Mouse (Mus musculus): ENCODE measurements around the gene Phyhipl. TPM values are rescaled to one million over a fixed set of nuclear protein-coding genes. Genes with fewer than 3 reads are reported as not detected.

The Phyhipl gene
- polyA plus RNA-seq, 1 experiment: 404 TPM

DNA sequence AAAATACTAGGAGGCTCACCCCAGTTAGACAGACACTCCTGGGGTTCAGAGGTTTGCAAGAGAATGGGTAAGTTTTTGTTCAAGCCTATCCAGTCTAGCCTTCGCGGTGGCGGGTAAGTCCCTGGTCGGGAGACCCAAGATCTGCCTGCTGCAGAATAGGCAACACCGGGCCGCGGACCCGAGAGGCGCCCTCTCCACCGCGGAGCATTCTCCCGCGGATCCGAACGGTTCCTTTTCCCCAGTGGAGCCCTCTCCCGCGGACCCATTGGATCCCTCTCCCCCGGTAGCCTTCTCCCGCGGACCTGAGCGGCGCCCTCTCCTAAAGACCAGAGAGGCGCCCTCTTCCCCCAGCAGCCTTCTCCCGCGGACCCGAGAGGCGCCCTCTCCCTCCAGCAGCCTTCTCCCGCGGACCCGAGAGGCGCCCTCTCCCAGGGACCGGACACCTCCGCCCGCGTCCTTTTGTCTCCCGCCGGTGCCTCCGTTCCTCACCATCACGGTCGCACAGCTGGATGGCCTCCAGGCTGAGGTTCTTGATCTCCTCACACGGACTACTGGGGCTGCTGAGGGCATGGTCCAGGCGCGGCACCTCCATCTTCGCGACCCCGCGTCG, 57.1 kb downstream of the Phyhipl start:
- Histone ChIP-seq H3K27ac (ENCODE audit: control insufficient read depth, insufficient read depth, low read depth, low read length) (peak overlapping the region; percentile 68), H3K4me3 (ENCODE audit: control insufficient read depth, low read depth, low read length) (peak overlapping the region; percentile 83), H3K27me3 (ENCODE audit: control insufficient read depth, insufficient read depth, low read length) (no peaks in the 10 kb centered on the region), H3K4me1 (ENCODE audit: control insufficient read depth, insufficient read depth, low read length) (peaks cover 2% of the 10 kb centered on the region), H3K36me3 (ENCODE audit: control insufficient read depth, insufficient read depth, low read length) (no peaks in the 10 kb centered on the region)
- TF ChIP-seq POLR2A (IDR thresholded peaks at IDR 0.05; ENCODE audit: control insufficient read depth, low read depth, low read length): no peak
- TF ChIP-seq CTCF (IDR thresholded peaks at IDR 0.05; ENCODE audit: control insufficient read depth, insufficient read depth, insufficient replicate concordance, low read depth, low read length): no peak

DNA sequence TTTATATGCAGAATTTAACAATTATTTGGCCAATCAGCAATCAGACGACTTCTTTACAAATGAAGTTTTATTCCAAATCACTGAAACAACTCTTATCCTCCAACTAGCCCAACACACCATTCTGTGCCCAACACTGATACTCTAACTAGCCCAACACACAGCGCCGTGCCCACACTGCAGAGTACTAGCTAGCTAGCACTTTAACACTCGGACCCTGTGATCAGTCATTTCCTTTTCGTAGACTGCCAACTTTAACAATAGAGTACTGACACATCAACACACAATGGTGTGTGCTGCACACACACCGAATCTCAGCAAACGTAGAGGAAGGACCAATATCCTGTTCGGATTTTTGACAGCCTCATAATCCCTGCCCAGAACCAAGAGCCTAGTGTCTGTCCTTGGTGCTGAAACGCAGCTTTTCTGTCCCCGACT, 57.7 kb downstream of the Phyhipl start:
- peak overlapping the region; percentile 83 for H3K4me3 ChIP-seq (ENCODE audit: control insufficient read depth, low read depth, low read length)
- TF ChIP-seq POLR2A (IDR thresholded peaks at IDR 0.05; ENCODE audit: control insufficient read depth, low read depth, low read length): no peak
- no peak for TF ChIP-seq CTCF (IDR thresholded peaks at IDR 0.05; ENCODE audit: control insufficient read depth, insufficient read depth, insufficient replicate concordance, low read depth, low read length)
- H3K27ac ChIP-seq (ENCODE audit: control insufficient read depth, insufficient read depth, low read depth, low read length): no peak overlapping the region
- no peaks in the 10 kb centered on the region for H3K36me3 ChIP-seq (ENCODE audit: control insufficient read depth, insufficient read depth, low read length)
- H3K27me3 ChIP-seq (ENCODE audit: control insufficient read depth, insufficient read depth, low read length): no peaks in the 10 kb centered on the region
- H3K4me1 ChIP-seq (ENCODE audit: control insufficient read depth, insufficient read depth, low read length): peaks cover 2% of the 10 kb centered on the region

DNA sequence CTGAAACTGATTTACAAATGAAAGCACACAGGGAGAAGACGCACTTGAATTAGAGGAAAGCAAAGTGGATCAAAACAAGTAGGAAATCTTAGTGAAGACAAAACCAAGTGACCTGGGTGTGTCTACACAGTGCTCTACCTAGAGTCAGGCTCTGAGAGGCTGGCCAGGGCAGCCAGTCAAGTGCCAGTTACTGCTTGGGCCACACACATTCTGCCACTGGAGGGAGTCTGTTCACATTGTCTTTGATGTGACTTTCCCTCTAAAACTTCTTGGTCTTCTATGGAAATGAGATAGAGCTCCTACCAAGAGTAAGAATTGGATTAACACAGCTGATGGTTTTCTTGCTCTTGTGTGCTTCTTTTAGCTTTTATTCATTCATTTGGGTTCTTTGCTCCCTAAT, 61.8 kb downstream of the Phyhipl start:
- TF ChIP-seq CTCF (IDR thresholded peaks at IDR 0.05; ENCODE audit: control insufficient read depth, insufficient read depth, insufficient replicate concordance, low read depth, low read length): peak; percentile 19; the same call in 1 of the 2 replicates
- TF ChIP-seq POLR2A (IDR thresholded peaks at IDR 0.05; ENCODE audit: control insufficient read depth, low read depth, low read length): no peak
- Histone ChIP-seq H3K27me3 (ENCODE audit: control insufficient read depth, insufficient read depth, low read length) (no peaks in the 10 kb centered on the region), H3K4me1 (ENCODE audit: control insufficient read depth, insufficient read depth, low read length) (no peaks in the 10 kb centered on the region; the same call in 1 of the 2 replicates), H3K4me3 (ENCODE audit: control insufficient read depth, low read depth, low read length) (no peak overlapping the region), H3K27ac (ENCODE audit: control insufficient read depth, insufficient read depth, low read depth, low read length) (no peak overlapping the region), H3K36me3 (ENCODE audit: control insufficient read depth, insufficient read depth, low read length) (no peaks in the 10 kb centered on the region)

DNA sequence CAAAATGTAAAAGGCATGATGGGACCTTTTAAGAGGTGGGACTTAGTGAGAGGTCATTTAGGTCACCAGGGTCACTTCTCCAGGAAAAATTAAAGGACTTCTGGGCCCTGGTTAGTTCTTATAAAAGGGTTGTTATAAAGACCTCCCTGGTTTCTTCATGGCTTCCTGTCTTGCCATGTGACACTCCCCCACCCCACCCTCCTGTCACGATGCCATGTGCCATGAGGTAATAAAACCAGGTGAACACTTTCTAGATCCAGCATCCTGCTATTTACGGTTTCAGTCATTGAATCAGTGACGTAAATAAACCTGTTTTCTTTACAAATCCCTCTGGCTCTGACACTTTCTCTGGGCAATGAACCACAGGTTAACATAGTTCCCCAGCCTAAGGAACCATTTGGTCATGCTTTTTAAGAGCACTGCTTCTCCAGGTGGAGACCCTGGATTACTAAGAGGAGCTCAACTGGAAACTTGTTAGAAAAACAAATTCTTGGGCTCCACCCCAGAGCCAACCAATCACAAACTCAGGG, 68.8 kb downstream of the Phyhipl start:
- no peak for TF ChIP-seq POLR2A (IDR thresholded peaks at IDR 0.05; ENCODE audit: control insufficient read depth, low read depth, low read length)
- no peak for TF ChIP-seq CTCF (IDR thresholded peaks at IDR 0.05; ENCODE audit: control insufficient read depth, insufficient read depth, insufficient replicate concordance, low read depth, low read length)
- Histone ChIP-seq H3K27me3 (ENCODE audit: control insufficient read depth, insufficient read depth, low read length) (no peaks in the 10 kb centered on the region), H3K4me3 (ENCODE audit: control insufficient read depth, low read depth, low read length) (no peak overlapping the region), H3K27ac (ENCODE audit: control insufficient read depth, insufficient read depth, low read depth, low read length) (no peak overlapping the region), H3K4me1 (ENCODE audit: control insufficient read depth, insufficient read depth, low read length) (no peaks in the 10 kb centered on the region), H3K36me3 (ENCODE audit: control insufficient read depth, insufficient read depth, low read length) (no peaks in the 10 kb centered on the region)

DNA sequence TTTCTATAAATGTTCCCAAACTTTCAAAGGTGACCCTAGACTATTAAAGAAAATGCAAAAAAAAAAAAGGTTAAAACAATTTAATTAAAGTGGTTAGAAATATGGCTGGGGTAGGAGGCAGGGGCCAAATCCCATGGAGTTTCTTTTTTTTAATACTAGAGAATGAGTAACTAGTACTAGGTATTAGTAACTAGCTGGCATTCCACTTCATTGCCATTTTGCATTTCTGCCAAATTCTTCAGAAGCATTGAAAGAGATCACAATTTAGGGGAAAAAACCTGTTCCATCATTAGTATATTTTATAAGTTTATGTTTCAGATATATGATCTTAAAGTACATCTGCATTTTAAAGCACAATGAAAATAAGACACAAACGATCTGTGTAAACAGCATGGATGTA, 71.6 kb downstream of the Phyhipl start:
- no peak overlapping the region for H3K27ac ChIP-seq (ENCODE audit: control insufficient read depth, insufficient read depth, low read depth, low read length)
- H3K36me3 ChIP-seq (ENCODE audit: control insufficient read depth, insufficient read depth, low read length): no peaks in the 10 kb centered on the region
- no peak overlapping the region for H3K4me3 ChIP-seq (ENCODE audit: control insufficient read depth, low read depth, low read length)
- no peaks in the 10 kb centered on the region for H3K27me3 ChIP-seq (ENCODE audit: control insufficient read depth, insufficient read depth, low read length)
- H3K4me1 ChIP-seq (ENCODE audit: control insufficient read depth, insufficient read depth, low read length): no peaks in the 10 kb centered on the region
- TF ChIP-seq CTCF (IDR thresholded peaks at IDR 0.05; ENCODE audit: control insufficient read depth, insufficient read depth, insufficient replicate concordance, low read depth, low read length) (no peak), POLR2A (IDR thresholded peaks at IDR 0.05; ENCODE audit: control insufficient read depth, low read depth, low read length) (no peak)

DNA sequence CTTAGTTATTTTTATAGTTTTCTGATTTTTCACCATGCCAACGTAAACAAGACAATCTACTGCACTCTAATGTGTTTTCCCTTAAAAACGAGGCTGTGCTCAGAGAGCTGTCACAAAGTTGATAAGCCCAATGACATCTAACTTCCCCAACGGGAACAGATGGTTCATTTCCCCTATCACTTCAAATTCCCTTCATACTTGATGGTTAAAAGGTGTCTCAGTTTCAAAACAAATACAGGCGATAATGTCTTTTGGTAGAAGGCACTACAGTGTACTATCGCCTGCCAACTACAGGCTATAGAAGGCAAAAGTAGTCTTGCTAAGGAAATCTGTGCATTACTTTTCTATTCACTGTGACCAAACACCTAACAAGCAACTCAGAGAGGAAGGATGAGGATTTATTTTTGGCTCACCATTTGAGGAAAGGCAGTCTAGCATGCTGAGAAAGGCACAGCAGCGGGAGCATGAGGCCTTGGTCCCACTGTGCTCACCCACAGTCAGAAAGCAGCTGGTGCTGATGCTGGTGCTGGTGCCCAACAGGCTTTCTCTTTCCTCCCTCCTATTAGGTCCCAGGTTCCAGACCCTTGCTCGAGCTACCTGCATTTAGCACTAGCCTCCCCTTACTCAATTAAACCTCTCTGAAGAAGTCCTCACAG, 74.1 kb downstream of the Phyhipl start:
- Histone ChIP-seq H3K27me3 (ENCODE audit: control insufficient read depth, insufficient read depth, low read length) (no peaks in the 10 kb centered on the region), H3K4me1 (ENCODE audit: control insufficient read depth, insufficient read depth, low read length) (no peaks in the 10 kb centered on the region), H3K36me3 (ENCODE audit: control insufficient read depth, insufficient read depth, low read length) (no peaks in the 10 kb centered on the region), H3K27ac (ENCODE audit: control insufficient read depth, insufficient read depth, low read depth, low read length) (no peak overlapping the region), H3K4me3 (ENCODE audit: control insufficient read depth, low read depth, low read length) (no peak overlapping the region)
- TF ChIP-seq POLR2A (IDR thresholded peaks at IDR 0.05; ENCODE audit: control insufficient read depth, low read depth, low read length) (no peak), CTCF (IDR thresholded peaks at IDR 0.05; ENCODE audit: control insufficient read depth, insufficient read depth, insufficient replicate concordance, low read depth, low read length) (no peak)

DNA sequence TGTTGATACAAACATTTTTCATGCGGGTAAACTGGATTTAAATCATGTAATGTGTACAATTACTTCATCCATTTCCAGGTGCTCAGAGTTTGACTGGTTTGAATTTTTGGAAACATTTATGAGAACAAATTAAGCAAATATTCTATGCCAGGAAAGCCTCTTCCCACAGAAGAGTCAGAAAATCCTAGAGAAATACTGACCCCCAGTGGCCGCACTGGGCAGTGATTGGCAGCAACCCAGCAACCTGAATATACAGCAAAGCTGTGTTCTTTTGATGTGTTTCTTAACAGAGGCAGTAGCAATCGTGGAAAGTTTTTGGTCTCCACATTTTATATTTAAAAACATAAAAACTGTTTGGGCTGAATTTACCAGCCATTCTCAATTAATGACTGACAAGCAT, 92.1 kb downstream of the Phyhipl start:
- H3K4me1 ChIP-seq (ENCODE audit: control insufficient read depth, insufficient read depth, low read length): no peaks in the 10 kb centered on the region
- H3K36me3 ChIP-seq (ENCODE audit: control insufficient read depth, insufficient read depth, low read length): peaks cover 2% of the 10 kb centered on the region
- no peak overlapping the region for H3K27ac ChIP-seq (ENCODE audit: control insufficient read depth, insufficient read depth, low read depth, low read length)
- TF ChIP-seq CTCF (IDR thresholded peaks at IDR 0.05; ENCODE audit: control insufficient read depth, insufficient read depth, insufficient replicate concordance, low read depth, low read length) (peak; percentile 46; the same call in 1 of the 2 replicates), POLR2A (IDR thresholded peaks at IDR 0.05; ENCODE audit: control insufficient read depth, low read depth, low read length) (no peak)
- no peaks in the 10 kb centered on the region for H3K27me3 ChIP-seq (ENCODE audit: control insufficient read depth, insufficient read depth, low read length)
- no peak overlapping the region for H3K4me3 ChIP-seq (ENCODE audit: control insufficient read depth, low read depth, low read length)
